Mouse (Mus musculus): ENCODE data around the gene Morc2a. TPM values are rescaled to one million over a fixed set of nuclear protein-coding genes. Genes with fewer than 3 reads are reported as not detected.

Gene Morc2a
- polyA plus RNA-seq, 1 experiment from 2014 or later = 28.3 TPM

GRCm38 (mm10) chr11:3650141-3650540 lies 1.1 kb downstream of the Morc2a start:
- Histone ChIP-seq H3K27me3 (replicated peaks) (no peaks in the 10 kb centered on the region), H3K9me3 (replicated peaks) (peaks cover 3% of the 10 kb centered on the region; the same call in 1 of the 2 replicates), H3K27ac (replicated peaks) (no peak overlapping the region), H3K36me3 (peaks cover 13% of the 10 kb centered on the region), H3K4me3 (replicated peaks) (peak overlapping the region; percentile 96), H3K4me1 (peaks cover 40% of the 10 kb centered on the region), H3K4me2 (peak overlapping the region; percentile 81), H3K9ac (replicated peaks) (no peak overlapping the region; the same call in 1 of the 2 replicates)
- 97% methylated on average over 6 of the region's 6 CpGs for WGBS
- no peak for ATAC-seq (ENCODE audit: low FRiP score)

DNA sequence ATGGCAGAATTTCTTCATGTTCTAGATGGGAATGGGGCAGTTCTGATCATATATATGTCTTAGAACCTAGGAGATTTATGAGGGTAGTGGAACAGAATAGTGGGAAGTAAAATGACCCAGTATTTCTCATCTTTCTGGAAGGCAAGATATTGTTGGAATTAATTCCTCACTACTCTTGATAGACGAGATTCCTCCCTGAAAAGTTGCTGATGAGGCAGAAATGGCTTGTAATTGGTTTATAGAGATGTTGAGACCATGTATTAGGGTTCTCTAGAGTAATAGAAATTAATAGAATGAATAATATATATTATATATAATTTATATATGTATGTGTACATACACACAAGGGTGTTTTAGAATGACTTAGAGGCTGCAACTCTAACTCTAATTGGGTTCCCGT lies 13.0 kb downstream of the Morc2a start:
- H3K36me3 ChIP-seq = peaks cover 24% of the 10 kb centered on the region
- no peaks in the 10 kb centered on the region for H3K27me3 ChIP-seq (replicated peaks)
- H3K4me3 ChIP-seq (replicated peaks) = no peak overlapping the region
- 86% methylated on average over 2 of the region's 2 CpGs for WGBS
- no peak overlapping the region for H3K27ac ChIP-seq (replicated peaks)
- no peaks in the 10 kb centered on the region for H3K9me3 ChIP-seq (replicated peaks)
- no peak for ATAC-seq (ENCODE audit: low FRiP score)
- H3K9ac ChIP-seq (replicated peaks) = no peak overlapping the region
- no peak overlapping the region for H3K4me2 ChIP-seq
- H3K4me1 ChIP-seq = no peaks in the 10 kb centered on the region

GRCm38 (mm10) chr11:3667506-3667905 lies 18.5 kb downstream of the Morc2a start:
- Histone ChIP-seq H3K9ac (replicated peaks) (no peak overlapping the region), H3K9me3 (replicated peaks) (no peaks in the 10 kb centered on the region), H3K4me2 (no peak overlapping the region), H3K4me1 (peaks cover 8% of the 10 kb centered on the region; the same call in 1 of the 2 replicates), H3K4me3 (replicated peaks) (no peak overlapping the region), H3K27ac (replicated peaks) (no peak overlapping the region), H3K36me3 (peaks cover 47% of the 10 kb centered on the region), H3K27me3 (replicated peaks) (no peaks in the 10 kb centered on the region)
- no peak for ATAC-seq (ENCODE audit: low FRiP score)
- WGBS = 75% methylated on average over 3 of the region's 3 CpGs

DNA sequence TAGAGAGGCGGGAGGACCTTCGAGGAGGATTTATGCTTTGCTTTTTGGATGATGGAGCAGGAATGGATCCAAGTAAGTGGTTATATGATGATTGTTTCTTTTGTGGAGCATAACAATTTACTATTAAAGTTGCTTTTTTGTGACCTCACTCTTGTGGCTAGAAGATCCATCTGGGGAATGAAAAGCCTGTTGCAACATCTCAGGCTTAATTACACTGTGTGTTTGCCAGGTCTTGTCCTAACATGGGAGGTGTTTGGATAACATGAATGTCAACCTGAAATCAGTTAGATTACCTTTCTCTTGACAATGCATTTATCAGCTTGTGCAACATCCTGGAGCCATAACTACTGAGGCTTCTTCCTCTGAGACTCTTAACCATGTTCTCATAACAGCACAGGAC lies 19.8 kb downstream of the Morc2a start:
- Histone ChIP-seq H3K4me2 (no peak overlapping the region), H3K9me3 (replicated peaks) (no peaks in the 10 kb centered on the region), H3K36me3 (peaks cover 52% of the 10 kb centered on the region), H3K4me1 (peaks cover 8% of the 10 kb centered on the region; the same call in 1 of the 2 replicates), H3K4me3 (replicated peaks) (no peak overlapping the region), H3K27ac (replicated peaks) (no peak overlapping the region), H3K27me3 (replicated peaks) (no peaks in the 10 kb centered on the region), H3K9ac (replicated peaks) (no peak overlapping the region)
- no peak for ATAC-seq (ENCODE audit: low FRiP score)
- WGBS = 97% methylated on average over 2 of the region's 2 CpGs

- ATAC-seq (ENCODE audit: low FRiP score) = no peak
- Histone ChIP-seq H3K4me3 (replicated peaks) (no peak overlapping the region), H3K36me3 (peaks cover 53% of the 10 kb centered on the region), H3K9me3 (replicated peaks) (no peaks in the 10 kb centered on the region), H3K4me2 (no peak overlapping the region), H3K4me1 (peaks cover 8% of the 10 kb centered on the region; the same call in 1 of the 2 replicates), H3K9ac (replicated peaks) (no peak overlapping the region), H3K27ac (replicated peaks) (no peak overlapping the region), H3K27me3 (replicated peaks) (no peaks in the 10 kb centered on the region)
Observed at GRCm38 (mm10) chr11:3669849-3670248, 20.9 kb downstream of the Morc2a start.

- Histone ChIP-seq H3K9me3 (replicated peaks) (no peaks in the 10 kb centered on the region), H3K4me3 (replicated peaks) (no peak overlapping the region), H3K27ac (replicated peaks) (no peak overlapping the region), H3K27me3 (replicated peaks) (no peaks in the 10 kb centered on the region), H3K4me2 (no peak overlapping the region), H3K36me3 (peaks cover 63% of the 10 kb centered on the region), H3K4me1 (peaks cover 8% of the 10 kb centered on the region; the same call in 1 of the 2 replicates), H3K9ac (replicated peaks) (no peak overlapping the region)
- 88% methylated on average over 1 of the region's 1 CpGs for WGBS
- peak; percentile 66; the same call in 1 of the 2 replicates for ATAC-seq (ENCODE audit: low FRiP score)
Observed at GRCm38 (mm10) chr11:3671000-3671628, 22.1 kb downstream of the Morc2a start.

GRCm38 (mm10) chr11:3674545-3674944 lies 25.6 kb downstream of the Morc2a start:
- H3K9me3 ChIP-seq (replicated peaks) = no peaks in the 10 kb centered on the region
- H3K4me1 ChIP-seq = peaks cover 8% of the 10 kb centered on the region; the same call in 1 of the 2 replicates
- H3K4me3 ChIP-seq (replicated peaks) = no peak overlapping the region
- H3K27me3 ChIP-seq (replicated peaks) = no peaks in the 10 kb centered on the region
- ATAC-seq (ENCODE audit: low FRiP score) = no peak
- H3K4me2 ChIP-seq = no peak overlapping the region
- WGBS = 93% methylated on average over 4 of the region's 4 CpGs
- no peak overlapping the region for H3K9ac ChIP-seq (replicated peaks)
- H3K36me3 ChIP-seq = peaks cover 88% of the 10 kb centered on the region
- H3K27ac ChIP-seq (replicated peaks) = no peak overlapping the region

DNA sequence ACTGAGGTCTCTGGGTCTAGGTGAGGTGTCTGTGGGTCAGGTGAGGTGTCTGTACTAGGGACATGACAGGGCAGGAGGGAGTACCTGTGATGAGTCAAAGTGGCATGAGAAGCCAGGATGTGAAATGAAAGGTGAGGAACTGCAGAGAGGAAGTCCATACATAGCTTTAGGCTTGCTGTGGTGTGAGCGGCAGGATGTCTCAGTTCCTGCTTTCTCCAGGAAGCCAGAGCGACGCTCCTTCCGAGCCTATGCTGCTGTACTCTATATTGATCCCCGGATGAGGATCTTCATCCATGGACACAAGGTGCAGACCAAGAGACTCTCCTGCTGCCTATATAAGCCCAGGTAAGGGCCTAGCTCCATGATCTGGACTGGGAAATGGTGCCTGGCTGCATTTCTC lies 27.4 kb downstream of the Morc2a start:
- Histone ChIP-seq H3K9me3 (replicated peaks) (no peaks in the 10 kb centered on the region), H3K4me1 (no peaks in the 10 kb centered on the region), H3K4me3 (replicated peaks) (no peak overlapping the region), H3K27ac (replicated peaks) (no peak overlapping the region), H3K4me2 (no peak overlapping the region), H3K9ac (replicated peaks) (no peak overlapping the region), H3K27me3 (replicated peaks) (no peaks in the 10 kb centered on the region), H3K36me3 (peaks cover 95% of the 10 kb centered on the region)
- no peak for ATAC-seq (ENCODE audit: low FRiP score)
- 94% methylated on average over 5 of the region's 5 CpGs for WGBS

DNA sequence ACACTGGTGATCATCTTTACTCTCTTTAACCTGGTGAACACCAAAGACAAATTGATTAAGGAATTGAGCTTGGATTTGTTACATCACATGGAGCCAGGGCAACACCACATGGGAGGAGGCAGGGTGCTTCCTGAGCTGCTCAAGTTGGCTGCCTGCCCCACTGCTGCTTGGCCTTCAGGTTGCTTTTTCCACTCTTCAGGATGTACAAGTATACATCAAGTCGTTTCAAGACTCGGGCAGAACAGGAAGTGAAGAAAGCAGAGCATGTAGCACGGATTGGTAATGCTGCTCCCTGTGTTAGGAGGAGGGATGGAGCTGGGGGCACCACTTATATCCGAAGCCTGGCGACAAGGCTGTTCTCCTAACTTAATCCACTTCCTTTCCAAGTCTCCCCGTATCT lies 28.2 kb downstream of the Morc2a start:
- H3K27ac ChIP-seq (replicated peaks) = no peak overlapping the region
- peaks cover 90% of the 10 kb centered on the region for H3K36me3 ChIP-seq
- H3K9ac ChIP-seq (replicated peaks) = no peak overlapping the region
- 84% methylated on average over 6 of the region's 6 CpGs for WGBS
- no peak overlapping the region for H3K4me3 ChIP-seq (replicated peaks)
- no peaks in the 10 kb centered on the region for H3K9me3 ChIP-seq (replicated peaks)
- no peaks in the 10 kb centered on the region for H3K4me1 ChIP-seq
- H3K4me2 ChIP-seq = no peak overlapping the region
- ATAC-seq (ENCODE audit: low FRiP score) = no peak
- H3K27me3 ChIP-seq (replicated peaks) = no peaks in the 10 kb centered on the region

GRCm38 (mm10) chr11:3679771-3680170 lies 30.8 kb downstream of the Morc2a start:
- H3K4me2 ChIP-seq = no peak overlapping the region
- WGBS = 98% methylated on average over 3 of the region's 3 CpGs
- H3K9ac ChIP-seq (replicated peaks) = no peak overlapping the region
- H3K27ac ChIP-seq (replicated peaks) = no peak overlapping the region
- H3K36me3 ChIP-seq = peaks cover 85% of the 10 kb centered on the region
- no peaks in the 10 kb centered on the region for H3K9me3 ChIP-seq (replicated peaks)
- no peaks in the 10 kb centered on the region for H3K4me1 ChIP-seq
- H3K4me3 ChIP-seq (replicated peaks) = no peak overlapping the region
- no peaks in the 10 kb centered on the region for H3K27me3 ChIP-seq (replicated peaks)
- no peak for ATAC-seq (ENCODE audit: low FRiP score)

DNA sequence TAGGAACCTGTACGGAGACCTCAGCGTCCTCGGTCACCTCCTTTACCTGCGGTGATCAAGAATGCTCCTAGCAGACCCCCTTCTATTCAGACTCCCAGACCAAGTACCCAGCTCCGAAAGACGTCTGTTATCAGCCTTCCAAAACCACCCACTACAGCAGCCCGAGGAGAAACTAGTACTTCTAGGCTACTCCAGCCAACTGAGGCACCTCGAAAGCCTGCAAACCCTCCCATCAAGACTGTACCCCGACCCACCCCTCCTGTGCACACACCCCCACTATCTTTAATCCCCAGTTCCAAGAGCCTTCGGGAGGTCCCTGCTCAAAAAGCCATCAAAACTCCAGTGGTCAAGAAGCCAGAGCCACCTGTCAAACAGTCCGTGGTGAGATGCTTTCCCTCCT lies 34.7 kb downstream of the Morc2a start:
- Histone ChIP-seq H3K4me3 (replicated peaks) (no peak overlapping the region), H3K4me2 (no peak overlapping the region), H3K27me3 (replicated peaks) (no peaks in the 10 kb centered on the region), H3K4me1 (no peaks in the 10 kb centered on the region), H3K9ac (replicated peaks) (no peak overlapping the region), H3K27ac (replicated peaks) (no peak overlapping the region), H3K36me3 (peaks cover 85% of the 10 kb centered on the region), H3K9me3 (replicated peaks) (no peaks in the 10 kb centered on the region)
- 94% methylated on average over 11 of the region's 11 CpGs for WGBS
- no peak for ATAC-seq (ENCODE audit: low FRiP score)

DNA sequence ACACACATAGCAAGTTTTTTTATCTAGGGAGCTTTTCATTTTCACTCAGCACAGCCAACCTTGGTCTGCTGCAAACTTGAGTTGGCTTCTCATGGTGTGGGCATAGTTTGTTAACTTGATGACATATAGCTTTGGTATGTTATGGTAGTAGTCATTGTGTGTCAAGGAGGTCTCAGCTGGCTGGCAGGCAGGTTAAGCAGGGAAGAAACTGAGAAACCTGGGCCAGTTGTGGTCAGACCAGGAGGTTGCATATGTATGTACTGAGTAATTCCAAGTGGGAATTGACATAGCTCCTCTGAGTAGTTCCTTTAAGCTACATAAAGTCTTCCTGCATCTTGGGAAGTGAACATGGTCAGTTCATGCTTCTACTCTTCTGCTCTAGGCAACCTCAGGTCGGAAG lies 35.2 kb downstream of the Morc2a start:
- Histone ChIP-seq H3K36me3 (peaks cover 86% of the 10 kb centered on the region), H3K9ac (replicated peaks) (no peak overlapping the region), H3K4me2 (no peak overlapping the region), H3K4me1 (no peaks in the 10 kb centered on the region), H3K4me3 (replicated peaks) (no peak overlapping the region), H3K27ac (replicated peaks) (no peak overlapping the region), H3K9me3 (replicated peaks) (no peaks in the 10 kb centered on the region), H3K27me3 (replicated peaks) (no peaks in the 10 kb centered on the region)
- WGBS = 100% methylated on average over 1 of the region's 1 CpGs
- no peak for ATAC-seq (ENCODE audit: low FRiP score)
